Comparison of ENCODE assay signal across 9 mouse cellular contexts in the genomic region with DNA sequence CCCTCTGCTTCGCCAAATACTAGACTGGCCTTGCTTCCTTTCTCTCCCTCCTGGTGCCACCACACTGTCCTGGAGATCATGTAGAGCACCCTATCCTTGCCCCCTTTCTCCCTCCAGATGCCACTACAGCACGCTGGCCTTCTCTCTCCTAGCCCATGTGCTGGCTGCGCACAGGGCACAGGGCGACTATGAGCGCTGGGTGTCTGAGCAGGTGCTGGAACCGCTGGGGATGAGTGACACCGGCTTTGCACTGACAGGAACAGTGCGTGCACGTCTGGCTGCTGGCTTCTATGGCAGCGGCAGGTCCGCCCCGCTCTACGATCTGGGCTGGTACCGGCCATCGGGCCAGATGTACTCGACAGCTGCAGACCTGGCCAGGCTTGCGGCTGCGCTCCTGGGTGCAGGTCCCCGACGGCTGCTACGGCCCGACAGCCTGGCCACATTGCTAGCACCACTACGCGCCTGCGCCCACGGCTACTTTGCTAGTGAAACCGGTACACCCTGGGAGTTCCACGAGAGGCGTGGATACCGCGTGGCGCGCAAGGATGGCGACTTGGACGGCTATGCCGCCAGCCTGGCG. TPM values are rescaled to one million over a fixed set of nuclear protein-coding genes. Genes with fewer than 3 reads are reported as not detected.
DNase-seq lines count a peak whose midpoint lies in the region; ATAC-seq and TF ChIP-seq lines count a peak whose summit lies in the region.
"Had no signal": no experiment of that assay in that cellular context is flagged by ENCODE, and none has a peak within 500 bp of the region (broad histone marks: within the 10 kb centered on the region; RNA-seq: fewer than 3 reads in every experiment).

No protein-coding gene starts in this region.

- H3K4me1 ChIP-seq in erythroblast, embryonic 14.5 days (ENCODE audit: control insufficient read depth): peaks cover 3% of the 10 kb centered on the region; the same call in 1 of the 2 replicates
- peaks cover 28% of the 10 kb centered on the region for H3K4me1 ChIP-seq in E14TG2a.4 (replicated peaks; ENCODE audit: low read depth, low read length)

- no peak for TF ChIP-seq CTCF in E14TG2a.4 (conservative IDR thresholded peaks at IDR 0.05; ENCODE audit: low read length)

- H3K9me3 ChIP-seq in erythroblast, embryonic 14.5 days (ENCODE audit: control insufficient read depth, low read length): no peaks in the 10 kb centered on the region; the same call in 1 of the 2 replicates
- peaks cover 5% of the 10 kb centered on the region; the same call in 1 of the 2 replicates for H3K9me3 ChIP-seq in E14TG2a.4 (ENCODE audit: low read length)

- H3K36me3 ChIP-seq in erythroblast, embryonic 14.5 days (ENCODE audit: control insufficient read depth): no peaks in the 10 kb centered on the region
- no peaks in the 10 kb centered on the region for H3K36me3 ChIP-seq in E14TG2a.4 (ENCODE audit: insufficient read depth, low read length)

- peak overlapping the region; percentile 26 for H3K4me3 ChIP-seq in erythroblast, embryonic 14.5 days (replicated peaks)
- peak overlapping the region; percentile 79 for H3K4me3 ChIP-seq in E14TG2a.4 (replicated peaks; ENCODE audit: low read length)

- ATAC-seq in erythroblast, adult 5-6 weeks (replicated peaks; ENCODE audit: low FRiP score, poor library complexity, severe bottlenecking): no peak
- peak; percentile 21; the same call in 1 of the 2 replicates for ATAC-seq in granulocyte monocyte progenitor cell, adult 5-6 weeks (replicated peaks; ENCODE audit: poor library complexity, severe bottlenecking)
- peak; percentile 48; the same call in 1 of the 2 replicates for ATAC-seq in megakaryocyte-erythroid progenitor cell, adult 5-6 weeks (replicated peaks; ENCODE audit: low FRiP score, low TSS enrichment, poor library complexity, severe bottlenecking)

- DNase-seq in layer of hippocampus, adult 11-12 months (ENCODE audit: low spot score): no peak
- DNase-seq in spleen, postnatal 36 days (ENCODE audit: low spot score in 2 of 2): no peak
- DNase-seq in left cerebral cortex, adult 9 months (ENCODE audit: low spot score in 2 of 2): no peak

- H3K27me3 ChIP-seq in erythroblast, embryonic 14.5 days (ENCODE audit: control insufficient read depth): peaks cover 21% of the 10 kb centered on the region
- peaks cover 48% of the 10 kb centered on the region for H3K27me3 ChIP-seq in E14TG2a.4 (ENCODE audit: insufficient read depth, low read length)

RNA-seq across cellular contexts. Expression of a gene that starts 14.7 kb away (rescaled TPM):
- 0.01 TPM in 1 of 2 replicates, not detected in the other for polyA plus RNA-seq in erythroblast, embryonic 14.5 days (2012)
- not detected in 2 replicates for total RNA-seq in erythroblast, adult 5-6 weeks (2015; ENCODE audit: low replicate concordance)
- total RNA-seq in erythroblast, adult 5-6 weeks (2017; ENCODE audit: low replicate concordance): not detected in 2 replicates
- 0.36 TPM in 1 of 2 replicates, not detected in the other for total RNA-seq in granulocyte monocyte progenitor cell, adult 5-6 weeks (2014; fragmentation: Nextera tagmentation)
- 0.09 TPM in 1 of 2 replicates, not detected in the other for total RNA-seq in granulocyte monocyte progenitor cell, adult 5-6 weeks (2017)
- total RNA-seq in megakaryocyte-erythroid progenitor cell, adult 5-6 weeks (2014; fragmentation: Nextera tagmentation): 0.44 TPM in 1 of 2 replicates, not detected in the other
- 0.27 TPM in 1 of 2 replicates, not detected in the other for total RNA-seq in megakaryocyte-erythroid progenitor cell, adult 5-6 weeks (2017)

RNA-seq across cellular contexts. Expression of a gene that starts 26.8 kb away (rescaled TPM):
- polyA plus RNA-seq in erythroblast, embryonic 14.5 days (2012): not detected in 2 replicates
- not detected in 2 replicates for total RNA-seq in erythroblast, adult 5-6 weeks (2015; ENCODE audit: low replicate concordance)
- total RNA-seq in erythroblast, adult 5-6 weeks (2017; ENCODE audit: low replicate concordance): not detected in 2 replicates
- total RNA-seq in granulocyte monocyte progenitor cell, adult 5-6 weeks (2014; fragmentation: Nextera tagmentation): not detected in 2 replicates
- total RNA-seq in granulocyte monocyte progenitor cell, adult 5-6 weeks (2017): not detected in 2 replicates
- not detected in 2 replicates for total RNA-seq in megakaryocyte-erythroid progenitor cell, adult 5-6 weeks (2014; fragmentation: Nextera tagmentation)
- total RNA-seq in megakaryocyte-erythroid progenitor cell, adult 5-6 weeks (2017): not detected in 2 replicates
- total RNA-seq: heart, adult 8-10 months had no signal

RNA-seq across cellular contexts. Expression of a gene that starts 34.5 kb away (rescaled TPM):
- 0.90 and 1.1 TPM in 2 replicates for polyA plus RNA-seq in erythroblast, embryonic 14.5 days (2012)
- total RNA-seq in erythroblast, adult 5-6 weeks (2015; ENCODE audit: low replicate concordance): 15.5 and 23.1 TPM in 2 replicates
- 34.8 and 47.0 TPM in 2 replicates for total RNA-seq in erythroblast, adult 5-6 weeks (2017; ENCODE audit: low replicate concordance)
- total RNA-seq in granulocyte monocyte progenitor cell, adult 5-6 weeks (2014; fragmentation: Nextera tagmentation): 57.8 and 60.8 TPM in 2 replicates
- total RNA-seq in granulocyte monocyte progenitor cell, adult 5-6 weeks (2017): 53.4 and 59.4 TPM in 2 replicates
- 61.6 and 68.5 TPM in 2 replicates for total RNA-seq in megakaryocyte-erythroid progenitor cell, adult 5-6 weeks (2014; fragmentation: Nextera tagmentation)
- 60.7 and 91.5 TPM in 2 replicates for total RNA-seq in megakaryocyte-erythroid progenitor cell, adult 5-6 weeks (2017)
